Mouse (Mus musculus): ENCODE measurements around the gene Gins1.

DNA sequence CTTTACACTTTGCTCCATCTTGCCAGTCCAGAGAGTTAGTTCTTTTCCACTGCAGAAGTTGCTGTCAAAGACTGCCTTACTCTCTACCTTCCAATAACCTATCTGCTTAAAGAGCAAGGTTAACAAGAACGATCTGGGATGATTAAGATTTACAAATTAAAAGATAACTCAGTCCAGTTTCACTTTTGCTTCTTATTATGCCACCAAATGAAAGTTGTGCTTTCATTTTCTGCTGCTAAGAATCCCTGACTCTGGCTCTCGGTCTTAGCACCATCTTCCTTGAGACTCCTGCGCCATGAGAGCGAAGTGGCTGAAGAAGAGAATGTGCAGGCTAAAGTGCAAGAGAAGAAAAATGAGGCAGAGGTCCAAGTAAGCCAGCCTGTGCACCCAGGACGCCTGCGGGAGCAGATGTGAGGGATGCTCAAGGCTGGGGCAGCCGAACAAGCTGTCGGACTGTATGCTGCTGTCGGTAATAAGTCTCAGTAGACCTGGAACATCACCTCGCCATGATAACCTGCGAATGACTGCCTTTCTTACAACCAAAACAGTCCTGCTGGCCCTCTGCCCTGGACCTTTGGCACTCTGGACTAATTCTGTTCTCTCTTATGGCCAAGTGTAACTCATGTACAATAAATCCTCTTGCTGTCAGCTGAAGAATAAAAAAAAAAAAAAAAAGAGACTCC is 22.0 kb downstream of the Gins1 start:
- TF ChIP-seq CTCF (IDR thresholded peaks at IDR 0.05; ENCODE audit: control insufficient read depth, insufficient read depth, insufficient read length) (no peak), MYOG (IDR thresholded peaks at IDR 0.05; ENCODE audit: control insufficient read depth, extremely low read depth, insufficient read length) (no peak), USF1 (IDR thresholded peaks at IDR 0.05; ENCODE audit: low read depth) (no peak), MYOD1 (IDR thresholded peaks at IDR 0.05; ENCODE audit: control insufficient read depth, insufficient read length, low read depth) (no peak), MAX (IDR thresholded peaks at IDR 0.05) (no peak), CEBPB (IDR thresholded peaks at IDR 0.05; ENCODE audit: low read depth) (no peak), FOSL1 (IDR thresholded peaks at IDR 0.05; ENCODE audit: insufficient read depth, low read length, poor library complexity, severe bottlenecking) (no peak)
